Mouse (Mus musculus): ENCODE data around the gene Znhit3. TPM values are rescaled to one million over a fixed set of nuclear protein-coding genes. Genes with fewer than 3 reads are reported as not detected.

The Znhit3 gene
- polyA plus RNA-seq, 2 experiments, result 35.0 to 60.7 TPM

- Histone ChIP-seq H3K9me3 (ENCODE audit: control insufficient read depth, low read length) (no peaks in the 10 kb centered on the region), H3K36me3 (ENCODE audit: control insufficient read depth, insufficient read depth, low read length) (no peaks in the 10 kb centered on the region), H3K9ac (ENCODE audit: low read depth, low read length, severe bottlenecking) (no peak overlapping the region), H3K4me3 (replicated peaks; ENCODE audit: low read length) (no peak overlapping the region), H3K4me2 (replicated peaks; ENCODE audit: low read depth, low read length, severe bottlenecking) (no peak overlapping the region), H3K4me1 (ENCODE audit: control insufficient read depth, insufficient read depth, low read length) (0 out of 2 replicates have a peak, but pooled peaks cover 8% of the 10 kb centered on the region), H3K27ac (replicated peaks; ENCODE audit: low read depth, low read length) (no peak overlapping the region), H3K27me3 (ENCODE audit: control insufficient read depth, insufficient read depth, low read length) (peaks cover 40% of the 10 kb centered on the region)
- no peak for ATAC-seq (ENCODE audit: low FRiP score, low read depth)
- no peak for TF ChIP-seq POLR2A (IDR thresholded peaks at IDR 0.05; ENCODE audit: borderline replicate concordance, extremely low read depth, insufficient read depth, insufficient read length)
- 42% methylated on average over 3 of the region's 3 CpGs for WGBS
- no peak for DNase-seq (ENCODE audit: low spot score)
Observed at GRCm38 (mm10) chr11:84960291-84960690, 44.1 kb upstream of the Znhit3 start.

- H3K4me2 ChIP-seq (replicated peaks; ENCODE audit: low read depth, low read length, severe bottlenecking), result no peak overlapping the region
- no peaks in the 10 kb centered on the region for H3K36me3 ChIP-seq (ENCODE audit: control insufficient read depth, insufficient read depth, low read length)
- ATAC-seq (ENCODE audit: low FRiP score, low read depth) (no peak), DNase-seq (ENCODE audit: low spot score) (no peak)
- no peak overlapping the region for H3K9ac ChIP-seq (ENCODE audit: low read depth, low read length, severe bottlenecking)
- no peak for TF ChIP-seq POLR2A (IDR thresholded peaks at IDR 0.05; ENCODE audit: borderline replicate concordance, extremely low read depth, insufficient read depth, insufficient read length)
- 3% methylated on average over 9 of the region's 9 CpGs for WGBS
- H3K27me3 ChIP-seq (ENCODE audit: control insufficient read depth, insufficient read depth, low read length), result peaks cover 40% of the 10 kb centered on the region
- H3K27ac ChIP-seq (replicated peaks; ENCODE audit: low read depth, low read length), result no peak overlapping the region
- no peak overlapping the region for H3K4me3 ChIP-seq (replicated peaks; ENCODE audit: low read length)
- H3K4me1 ChIP-seq (ENCODE audit: control insufficient read depth, insufficient read depth, low read length), result 0 out of 2 replicates have a peak, but pooled peaks cover 8% of the 10 kb centered on the region
- H3K9me3 ChIP-seq (ENCODE audit: control insufficient read depth, low read length), result no peaks in the 10 kb centered on the region
Observed at GRCm38 (mm10) chr11:84959701-84960181, 43.6 kb upstream of the Znhit3 start.

GRCm38 (mm10) chr11:84959181-84959580 is 43.0 kb upstream of the Znhit3 start:
- no peak for TF ChIP-seq POLR2A (IDR thresholded peaks at IDR 0.05; ENCODE audit: borderline replicate concordance, extremely low read depth, insufficient read depth, insufficient read length)
- peaks cover 40% of the 10 kb centered on the region for H3K27me3 ChIP-seq (ENCODE audit: control insufficient read depth, insufficient read depth, low read length)
- ATAC-seq (ENCODE audit: low FRiP score, low read depth) (no peak), DNase-seq (ENCODE audit: low spot score) (no peak)
- WGBS, result 35% methylated on average over 5 of the region's 5 CpGs
- H3K27ac ChIP-seq (replicated peaks; ENCODE audit: low read depth, low read length), result no peak overlapping the region
- no peak overlapping the region for H3K9ac ChIP-seq (ENCODE audit: low read depth, low read length, severe bottlenecking)
- H3K36me3 ChIP-seq (ENCODE audit: control insufficient read depth, insufficient read depth, low read length), result no peaks in the 10 kb centered on the region
- no peak overlapping the region for H3K4me3 ChIP-seq (replicated peaks; ENCODE audit: low read length)
- no peaks in the 10 kb centered on the region for H3K9me3 ChIP-seq (ENCODE audit: control insufficient read depth, low read length)
- H3K4me1 ChIP-seq (ENCODE audit: control insufficient read depth, insufficient read depth, low read length), result 0 out of 2 replicates have a peak, but pooled peaks cover 8% of the 10 kb centered on the region
- no peak overlapping the region for H3K4me2 ChIP-seq (replicated peaks; ENCODE audit: low read depth, low read length, severe bottlenecking)

- Histone ChIP-seq H3K9me3 (ENCODE audit: control insufficient read depth, low read length) (no peaks in the 10 kb centered on the region), H3K27ac (replicated peaks; ENCODE audit: low read depth, low read length) (no peak overlapping the region), H3K27me3 (ENCODE audit: control insufficient read depth, insufficient read depth, low read length) (peaks cover 40% of the 10 kb centered on the region), H3K9ac (ENCODE audit: low read depth, low read length, severe bottlenecking) (no peak overlapping the region), H3K4me2 (replicated peaks; ENCODE audit: low read depth, low read length, severe bottlenecking) (peak overlapping the region; percentile 42; the same call in 1 of the 2 replicates), H3K4me3 (replicated peaks; ENCODE audit: low read length) (peak overlapping the region; percentile 27), H3K36me3 (ENCODE audit: control insufficient read depth, insufficient read depth, low read length) (no peaks in the 10 kb centered on the region), H3K4me1 (ENCODE audit: control insufficient read depth, insufficient read depth, low read length) (0 out of 2 replicates have a peak, but pooled peaks cover 8% of the 10 kb centered on the region)
- 3% methylated on average over 11 of the region's 11 CpGs for WGBS
- DNase-seq (ENCODE audit: low spot score) (no peak), ATAC-seq (ENCODE audit: low FRiP score, low read depth) (no peak)
- TF ChIP-seq POLR2A (IDR thresholded peaks at IDR 0.05; ENCODE audit: borderline replicate concordance, extremely low read depth, insufficient read depth, insufficient read length), result no peak
Observed at GRCm38 (mm10) chr11:84958271-84958630, 42.1 kb upstream of the Znhit3 start.

- Histone ChIP-seq H3K36me3 (ENCODE audit: control insufficient read depth, insufficient read depth, low read length) (no peaks in the 10 kb centered on the region), H3K27me3 (ENCODE audit: control insufficient read depth, insufficient read depth, low read length) (peaks cover 40% of the 10 kb centered on the region), H3K9me3 (ENCODE audit: control insufficient read depth, low read length) (no peaks in the 10 kb centered on the region), H3K9ac (ENCODE audit: low read depth, low read length, severe bottlenecking) (no peak within 1 kb of the TSS), H3K4me2 (replicated peaks; ENCODE audit: low read depth, low read length, severe bottlenecking) (peak within 1 kb of the TSS; percentile 42; the same call in 1 of the 2 replicates), H3K4me3 (replicated peaks; ENCODE audit: low read length) (peak within 1 kb of the TSS; percentile 27), H3K27ac (replicated peaks; ENCODE audit: low read depth, low read length) (no peak within 1 kb of the TSS), H3K4me1 (ENCODE audit: control insufficient read depth, insufficient read depth, low read length) (0 out of 2 replicates have a peak, but pooled peaks cover 8% of the 10 kb centered on the region)
- TF ChIP-seq POLR2A (IDR thresholded peaks at IDR 0.05; ENCODE audit: borderline replicate concordance, extremely low read depth, insufficient read depth, insufficient read length), result no peak
- DNase-seq (ENCODE audit: low spot score) (no peak), ATAC-seq (ENCODE audit: low FRiP score, low read depth) (no peak)
- under 1% methylated on average over 46 of the region's 49 CpGs for WGBS
Observed at GRCm38 (mm10) chr11:84957591-84958270, 41.6 kb upstream of the Znhit3 start, which contains the start of gene Car4. Car4 (plus strand) TSS chr11:84957786.

Data from limb, embryonic 14.5 days (tissue).